Mouse (Mus musculus) retina, postnatal 7 days (tissue): Measurements from ENCODE around the gene Slc5a5.
"Not testable (repeated sequence)": the region's sequence is repeated elsewhere in the genome, so short reads cannot be mapped to it uniquely, and the experiment has no call there.

Experiments
- DNase-seq: peaks from one replicate; pipeline ENCODE4 v3.0.0-alpha.2; 2012; ENCODE audit warnings: low read depth, low spot score

Slc5a5 gene

DNA sequence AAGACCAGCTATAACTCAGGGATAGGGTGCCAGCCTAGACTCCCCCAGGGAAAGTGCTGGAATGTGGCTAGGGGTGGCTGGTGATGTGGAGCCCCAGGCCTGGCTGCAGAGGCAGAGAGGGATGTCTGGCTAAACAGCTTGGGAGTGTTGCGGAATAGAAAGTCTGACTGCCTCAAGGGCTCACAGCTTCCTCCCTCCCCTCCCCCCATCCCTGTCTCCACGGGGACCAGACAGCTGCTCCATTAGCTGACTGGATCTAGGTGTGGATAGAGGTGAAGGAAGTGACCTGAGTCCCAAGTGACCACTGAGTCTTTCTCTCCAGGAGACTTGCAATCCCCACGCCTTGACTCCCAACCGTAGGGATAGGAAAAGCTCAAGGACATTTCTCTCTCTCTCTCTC lies 10.6 kb upstream of the Slc5a5 start:
- no peak for DNase-seq

- no peak for DNase-seq
These were observed 9.7 kb upstream of the Slc5a5 start for GRCm38 (mm10) chr8:70902211-70902610.

DNA sequence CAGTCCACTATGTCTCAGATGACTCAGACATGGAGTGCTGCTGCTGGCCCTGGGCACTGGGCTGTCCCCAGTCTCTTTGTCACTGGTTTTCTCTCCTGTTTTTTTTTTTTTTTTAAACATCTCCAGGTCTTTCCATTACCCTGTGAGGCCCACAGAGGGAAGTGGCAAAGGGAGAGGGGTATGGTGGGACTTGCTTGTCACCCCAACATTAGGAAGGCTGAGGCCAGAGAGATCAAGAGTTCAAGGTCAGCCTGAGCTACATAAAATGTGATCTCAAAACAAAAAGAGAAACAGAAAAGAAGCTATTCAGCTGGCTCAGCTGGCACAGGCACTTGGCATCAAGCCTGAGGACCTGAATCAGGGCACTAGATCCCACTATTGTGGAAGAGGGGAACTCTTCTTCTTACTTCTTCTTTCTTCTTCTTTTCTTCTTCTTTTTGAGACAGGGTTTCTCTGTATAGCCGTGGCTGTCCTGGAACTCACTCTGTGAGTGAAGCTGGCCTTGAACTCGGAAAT lies 8.4 kb upstream of the Slc5a5 start:
- no peak for DNase-seq

DNA sequence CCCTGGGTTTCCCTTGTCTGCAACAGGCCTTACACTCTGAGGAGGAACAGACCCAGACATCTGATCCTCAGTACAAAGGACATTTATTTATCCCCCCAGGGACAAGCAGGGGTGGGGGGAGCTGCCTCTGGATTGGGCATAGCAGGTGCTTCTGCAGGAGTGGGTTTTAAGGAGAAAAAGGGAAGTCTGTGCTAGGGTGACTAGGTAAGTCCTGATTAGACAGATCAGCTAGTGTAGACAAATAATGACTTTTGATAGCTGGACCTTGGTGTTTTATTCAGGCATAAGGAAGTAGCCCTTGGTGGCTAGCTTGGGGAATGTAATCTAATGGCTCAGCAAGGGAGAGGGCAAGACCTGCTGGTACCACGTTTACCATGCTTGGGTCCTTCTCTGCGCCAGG lies 6.7 kb upstream of the Slc5a5 start:
- no peak for DNase-seq

DNA sequence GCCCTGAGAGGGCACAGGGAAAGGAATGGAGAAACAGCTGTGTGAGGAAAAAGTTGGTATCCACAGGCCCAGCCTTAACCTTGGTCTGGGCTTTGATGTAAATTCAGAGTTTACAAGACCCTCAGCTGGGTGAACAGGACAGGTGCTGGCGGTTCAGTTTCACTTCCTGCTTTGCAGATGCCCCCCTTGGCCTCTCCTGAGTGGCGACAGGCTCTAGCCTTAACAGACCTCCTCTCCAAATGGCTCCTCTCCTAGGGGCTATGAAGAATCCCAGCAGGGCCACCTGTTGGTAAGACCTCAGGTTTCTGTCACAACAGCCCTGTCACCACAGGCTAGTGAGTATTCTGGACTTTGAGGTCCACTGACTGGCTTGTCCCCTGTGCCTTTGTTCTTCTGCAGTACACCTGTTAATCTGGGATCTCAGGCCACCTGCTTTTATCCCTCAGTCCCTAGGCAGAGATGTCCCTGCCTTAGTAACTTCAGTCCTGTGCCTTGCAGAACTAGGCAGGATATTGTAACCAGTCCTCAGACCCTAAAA lies 6.2 kb upstream of the Slc5a5 start:
- no peak for DNase-seq

DNA sequence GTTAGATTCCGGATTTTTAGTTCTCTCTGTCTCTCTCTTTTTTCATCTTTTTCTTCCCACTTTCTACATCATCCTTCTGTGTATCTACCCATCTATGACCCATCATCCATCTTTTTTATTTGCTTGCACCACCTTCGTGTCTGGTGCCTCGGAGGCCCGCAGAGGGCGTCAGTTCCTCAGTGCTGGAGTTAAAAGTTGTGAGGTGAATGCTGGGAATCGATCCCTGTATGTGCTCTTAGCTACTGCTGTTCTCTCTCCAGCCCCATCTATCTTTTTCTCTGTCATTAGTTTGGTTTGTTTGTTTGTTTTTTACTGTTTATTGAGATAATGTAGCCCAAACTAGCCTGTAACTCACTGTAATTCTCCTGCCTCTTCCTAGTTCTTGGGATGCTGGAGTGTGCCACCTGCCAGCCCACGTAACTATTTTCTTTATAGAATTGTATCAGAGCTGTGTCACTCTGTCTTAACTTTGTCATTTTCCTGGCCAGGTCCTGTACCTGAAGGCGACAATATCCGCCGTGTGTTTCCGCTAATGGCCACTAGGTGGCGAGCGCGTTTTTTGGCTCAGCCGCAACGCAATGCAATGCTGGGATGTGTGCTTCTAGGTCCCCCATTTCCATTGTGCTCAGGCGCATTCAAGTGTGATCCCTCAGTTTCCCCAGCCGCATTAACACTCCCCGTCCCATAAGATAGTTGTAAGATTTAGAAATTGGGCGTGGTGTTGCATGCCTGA lies 5.3 kb upstream of the Slc5a5 start:
- peak; percentile 66 for DNase-seq

DNA sequence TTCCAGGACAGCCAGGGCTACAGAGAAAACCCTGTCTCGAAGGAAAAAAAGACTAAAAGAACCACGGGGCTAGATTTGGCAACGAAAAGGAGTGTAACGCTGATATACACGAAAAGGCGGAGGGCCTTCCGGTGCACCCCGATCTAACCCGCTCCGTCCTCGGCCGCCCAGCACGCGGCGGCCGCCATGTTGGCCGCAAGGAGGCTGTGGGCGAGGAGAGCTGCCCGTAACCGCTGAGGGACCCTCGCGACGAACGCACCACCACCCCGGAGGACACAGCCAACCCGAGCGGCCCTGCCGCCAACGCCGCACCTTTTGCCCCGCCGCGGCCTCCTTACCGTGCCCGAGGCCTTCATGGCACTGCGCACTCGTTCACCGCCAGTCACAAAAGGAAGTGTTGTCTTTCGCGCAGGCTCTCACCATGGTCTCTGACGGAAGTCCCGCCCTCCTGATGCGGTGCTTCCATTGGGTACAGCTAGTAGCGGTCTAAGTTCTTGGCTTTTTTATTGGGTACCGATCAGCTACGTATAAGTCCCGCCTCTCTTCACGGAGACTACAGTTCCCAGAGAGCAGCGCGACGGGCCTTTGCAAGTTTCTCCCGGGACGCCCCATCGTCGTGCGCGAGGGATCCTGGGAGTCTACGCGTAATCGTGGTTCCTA lies 4.6 kb upstream of the Slc5a5 start, which contains the start of gene Rpl18a:
Gene Rpl18a, minus strand, starts transcription at position 392 of the 660 bp plus-strand sequence.
- peak; percentile 98 for DNase-seq

GRCm38 (mm10) chr8:70896316-70897020 lies 3.9 kb upstream of the Slc5a5 start:
- no peak for DNase-seq

GRCm38 (mm10) chr8:70895571-70896259 lies 3.2 kb upstream of the Slc5a5 start:
- not testable (repeated sequence) for DNase-seq

DNA sequence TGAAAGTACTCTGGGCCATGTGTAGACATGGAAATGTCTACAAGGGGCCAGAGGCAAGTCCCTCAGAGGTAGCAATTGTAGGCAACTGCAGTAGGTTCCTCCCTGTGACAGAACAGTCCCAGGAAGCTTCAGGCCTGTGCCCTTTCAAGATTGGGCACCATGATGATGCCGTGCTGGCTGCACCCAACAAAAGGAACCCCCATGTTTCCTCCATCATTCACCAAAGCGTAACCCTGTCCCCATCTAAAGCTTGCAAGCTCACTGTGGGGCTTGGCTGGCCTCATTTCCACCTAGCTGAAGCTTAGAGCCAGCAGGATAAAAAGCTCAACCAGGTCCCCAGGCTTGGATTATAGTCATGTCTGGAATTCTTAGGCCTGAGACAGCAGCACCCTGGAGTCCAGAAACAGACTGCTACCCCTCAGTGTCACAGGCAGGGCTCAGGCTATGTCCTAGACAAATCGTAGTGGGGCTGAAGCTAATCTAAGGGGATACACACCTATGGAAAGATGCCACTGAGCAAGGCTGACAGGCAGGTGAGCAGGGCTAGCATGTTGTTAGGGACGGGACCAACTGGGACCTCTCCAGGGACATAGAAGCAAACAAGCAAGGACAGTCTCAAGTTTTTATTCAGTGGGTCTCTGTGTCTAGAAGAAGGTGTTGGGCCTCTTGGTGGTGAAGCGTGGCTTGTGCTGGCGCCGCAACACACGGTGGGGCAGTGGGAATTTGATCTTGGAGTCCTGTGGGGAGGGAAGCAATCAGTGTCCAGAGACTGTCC lies 2.4 kb upstream of the Slc5a5 start:
- no peak for DNase-seq

DNA sequence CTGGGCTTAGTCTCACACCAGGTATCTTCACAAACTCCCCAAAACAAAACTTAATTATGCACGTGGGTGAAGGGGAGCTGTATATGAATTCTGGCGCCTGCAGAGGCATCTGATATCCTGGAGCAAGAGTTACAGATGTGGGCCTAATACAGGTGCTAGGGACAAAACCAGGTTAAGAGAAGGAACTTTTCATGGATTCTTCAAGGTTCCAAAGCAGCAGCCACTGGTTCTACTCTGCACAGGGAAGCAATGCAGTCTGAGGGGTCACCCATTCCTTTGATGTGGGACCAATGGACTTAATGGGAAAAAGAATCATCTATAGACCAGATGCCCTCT lies 1.8 kb upstream of the Slc5a5 start:
- DNase-seq = no peak

DNA sequence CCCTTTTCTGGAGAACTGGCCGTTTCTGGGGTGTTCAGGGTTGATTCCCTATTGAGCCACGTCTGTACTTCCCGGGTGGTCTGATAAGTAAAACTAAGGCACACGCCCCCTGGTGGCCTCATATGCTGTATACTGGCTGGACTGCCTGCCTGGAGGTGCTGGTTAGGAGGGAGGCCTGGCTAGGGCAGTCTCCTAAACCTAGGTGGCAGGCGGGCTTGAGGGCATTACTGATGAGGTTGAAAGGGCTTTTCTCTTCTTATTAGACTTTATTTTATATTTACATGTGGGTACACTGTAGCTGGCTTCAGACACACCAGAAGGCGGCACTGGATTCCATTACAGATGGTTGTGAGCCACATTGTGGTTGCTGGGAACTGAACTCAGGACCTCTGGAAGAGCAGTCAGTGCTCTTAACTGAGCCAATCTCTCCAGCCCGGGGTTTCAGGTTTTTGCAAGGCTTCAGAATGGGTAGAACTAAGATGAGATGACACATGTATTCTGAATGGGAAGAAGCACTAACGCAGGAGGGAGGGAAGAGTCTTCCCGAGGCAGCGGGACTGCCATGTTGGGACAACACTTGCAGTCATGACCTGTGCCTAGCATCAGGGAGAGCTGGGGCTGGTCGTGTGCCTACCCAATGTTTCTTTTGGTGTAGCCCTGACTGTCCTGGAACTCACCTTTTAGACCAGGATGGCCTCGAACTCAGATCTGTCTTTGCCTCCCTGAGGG lies 1.3 kb upstream of the Slc5a5 start:
- peak; percentile 53 for DNase-seq

DNA sequence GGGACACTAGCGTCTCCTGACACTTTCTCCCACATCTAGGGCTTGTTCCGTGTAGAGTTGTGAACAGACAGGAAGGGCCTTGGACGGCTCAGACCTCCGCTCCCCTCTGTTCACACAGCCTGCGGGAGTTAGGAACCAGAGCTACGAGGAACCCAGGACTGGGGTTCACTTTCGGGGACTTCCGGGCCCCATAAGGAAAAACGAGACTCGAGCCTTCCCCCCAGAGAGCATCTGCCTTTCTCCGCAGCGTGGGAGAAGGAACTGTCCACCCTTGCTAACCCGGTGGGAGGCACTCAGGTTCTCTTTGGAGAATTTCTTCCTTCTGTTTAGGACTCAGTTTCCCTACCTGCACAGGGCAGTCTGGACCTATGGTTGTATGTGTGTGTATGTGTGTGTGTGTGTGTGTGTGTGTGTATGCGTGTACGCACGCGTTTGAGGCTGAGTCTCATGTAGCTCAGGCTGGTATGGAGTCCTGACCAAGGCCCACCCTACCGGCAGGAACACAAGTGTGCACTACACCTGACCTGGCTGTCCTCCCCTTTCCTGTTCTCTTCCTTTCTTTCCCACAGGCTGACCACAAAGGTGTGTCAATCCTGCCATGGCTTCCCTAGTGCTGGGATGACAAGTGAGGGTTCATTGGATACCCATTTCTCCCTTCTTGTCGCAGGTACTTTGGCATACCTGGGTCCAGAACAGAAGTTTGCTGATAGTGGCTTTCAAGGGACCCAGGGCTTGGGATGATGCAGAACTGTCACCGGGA lies 519 bp upstream of the Slc5a5 start:
- DNase-seq = no peak

DNA sequence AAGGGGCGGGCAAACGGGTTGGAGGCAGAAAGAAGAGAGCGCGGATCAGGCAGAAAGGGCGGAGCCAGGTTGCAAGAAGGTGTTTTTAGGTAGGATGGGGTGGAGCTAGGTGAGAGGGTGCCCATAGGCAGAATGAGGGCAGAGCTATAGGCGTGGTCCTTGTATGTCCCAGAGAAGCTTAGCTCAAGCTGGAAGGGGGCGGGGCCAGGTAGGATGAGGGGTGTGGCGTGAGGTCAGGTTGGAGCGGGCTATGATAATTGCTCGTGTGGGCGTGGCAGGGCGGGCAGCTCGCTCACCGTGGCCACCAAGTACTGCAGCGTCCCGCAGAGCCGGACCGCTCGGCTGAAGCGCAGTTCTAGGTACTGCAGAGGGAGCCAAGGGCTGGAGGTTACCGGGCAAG lies 1.2 kb downstream of the Slc5a5 start:
- no peak for DNase-seq

GRCm38 (mm10) chr8:70890656-70891055 lies 1.9 kb downstream of the Slc5a5 start:
- DNase-seq = no peak

DNA sequence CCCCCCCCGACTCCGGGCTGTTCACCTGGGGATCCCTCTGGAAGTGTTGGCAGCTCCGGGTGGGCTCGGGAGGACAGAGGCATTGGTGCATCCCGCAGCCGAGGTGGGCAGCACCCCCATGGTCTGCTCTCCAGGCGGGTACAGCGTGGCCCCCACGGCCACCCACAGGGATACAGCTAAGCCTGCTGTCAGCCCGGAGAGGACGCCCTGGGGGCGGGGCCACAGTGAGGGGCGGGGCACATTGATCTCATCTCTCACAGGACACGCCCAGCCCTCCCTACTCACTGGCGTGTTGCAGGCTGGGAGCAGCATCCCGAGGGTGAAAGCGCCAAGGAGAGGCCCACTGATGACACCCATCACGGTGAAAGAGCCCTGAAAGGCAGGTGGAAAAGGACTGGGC lies 4.9 kb downstream of the Slc5a5 start:
- DNase-seq = no peak

- DNase-seq = no peak
These were observed 6.9 kb downstream of the Slc5a5 start for GRCm38 (mm10) chr8:70885612-70886011.

DNA sequence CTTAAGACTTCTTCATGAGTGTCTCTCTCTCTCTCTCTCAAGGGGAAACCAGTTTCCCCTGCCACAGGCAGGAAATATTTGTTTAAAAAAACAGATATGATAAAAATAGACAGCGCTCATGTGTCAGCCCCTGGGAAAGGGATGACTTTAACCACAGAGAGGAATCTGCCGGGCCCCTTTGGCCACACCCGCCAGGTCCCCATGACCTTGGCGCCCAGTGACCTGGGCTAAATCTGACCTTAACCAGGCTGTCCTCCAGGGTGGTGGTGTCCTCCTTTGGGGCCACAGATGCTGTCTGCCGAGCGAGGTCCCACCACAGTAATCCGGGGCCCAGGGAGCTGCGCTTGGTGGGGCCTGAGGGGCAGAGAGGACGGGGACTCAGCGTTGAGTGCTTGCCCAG lies 7.9 kb downstream of the Slc5a5 start:
- DNase-seq = no peak

- DNase-seq = no peak
These were observed 8.4 kb downstream of the Slc5a5 start for GRCm38 (mm10) chr8:70884186-70884585.

- DNase-seq = no peak
These were observed 12.0 kb downstream of the Slc5a5 start for GRCm38 (mm10) chr8:70880546-70880945.
